Mouse (Mus musculus): ENCODE measurements at regions not wholly inside any gene's neighbourhood (a gene's known extent, or its start where the extent isn't known, plus 50 kb on each side); places are given as distances from the start of the nearest gene placed in this dataset.

- peak; percentile 0 to 10 for DNase-seq (ENCODE audit: low spot score in 2 of 2)
Observed at GRCm38 (mm10) chrX:64546141-64546540, 269.3 kb upstream of the Slitrk4 start.

- no peak for DNase-seq (ENCODE audit: low spot score in 2 of 2)
Observed at GRCm38 (mm10) chrX:64504986-64505385, 228.2 kb upstream of the Slitrk4 start.
